Mouse (Mus musculus): ENCODE measurements around the gene Bcl7c. TPM values are rescaled to one million over a fixed set of nuclear protein-coding genes. Genes with fewer than 3 reads are reported as not detected.
A peak's percentile ranks its signal among the peaks of the same experiment; 100 is the strongest.
"Not testable (repeated sequence)": the region's sequence is repeated elsewhere in the genome, so short reads cannot be mapped to it uniquely, and the experiment has no call there.

The Bcl7c gene
- polyA plus RNA-seq, 1 experiment from 2014 or later: 64.2 TPM

- not testable (repeated sequence) for H3K36me3 ChIP-seq; H3K9ac ChIP-seq; H3K9me3 ChIP-seq (replicated peaks); H3K27ac ChIP-seq; H3K4me3 ChIP-seq (replicated peaks); ATAC-seq (replicated peaks; ENCODE audit: low FRiP score); H3K27me3 ChIP-seq; H3K4me2 ChIP-seq
- H3K4me1 ChIP-seq: peaks cover 17% of the 10 kb centered on the region
- WGBS: 92% methylated on average over 7 of the region's 8 CpGs
Measured at GRCm38 (mm10) chr7:127618402-127618801, 90.3 kb downstream of the Bcl7c start.

- no peaks in the 10 kb centered on the region for H3K9me3 ChIP-seq (replicated peaks)
- H3K4me3 ChIP-seq (replicated peaks): no peak overlapping the region
- WGBS: 68% methylated on average over 2 of the region's 2 CpGs
- H3K27ac ChIP-seq: no peak overlapping the region
- ATAC-seq (replicated peaks; ENCODE audit: low FRiP score): no peak
- H3K4me1 ChIP-seq: peaks cover 20% of the 10 kb centered on the region
- no peaks in the 10 kb centered on the region for H3K27me3 ChIP-seq
- H3K36me3 ChIP-seq: peaks cover 3% of the 10 kb centered on the region
- no peak overlapping the region for H3K9ac ChIP-seq
- no peak overlapping the region for H3K4me2 ChIP-seq
Measured at GRCm38 (mm10) chr7:127617962-127618361, 90.8 kb downstream of the Bcl7c start.

- Histone ChIP-seq H3K4me2 (no peak overlapping the region), H3K4me3 (replicated peaks) (no peak overlapping the region), H3K27me3 (no peaks in the 10 kb centered on the region), H3K9ac (no peak overlapping the region), H3K27ac (no peak overlapping the region), H3K4me1 (peaks cover 20% of the 10 kb centered on the region), H3K36me3 (peaks cover 14% of the 10 kb centered on the region), H3K9me3 (replicated peaks) (no peaks in the 10 kb centered on the region)
- no peak for ATAC-seq (replicated peaks; ENCODE audit: low FRiP score)
- 66% methylated on average over 1 of the region's 1 CpGs for WGBS
Measured at GRCm38 (mm10) chr7:127616881-127617280, 91.9 kb downstream of the Bcl7c start.

- peak overlapping the region; percentile 45; the same call in 1 of the 2 replicates for H3K27ac ChIP-seq
- 62% methylated on average over 1 of the region's 1 CpGs for WGBS
- H3K4me1 ChIP-seq: peaks cover 20% of the 10 kb centered on the region
- H3K4me3 ChIP-seq (replicated peaks): no peak overlapping the region; the same call in 1 of the 2 replicates
- no peak overlapping the region for H3K9ac ChIP-seq
- peak overlapping the region; percentile 79; the same call in 1 of the 2 replicates for H3K4me2 ChIP-seq
- H3K9me3 ChIP-seq (replicated peaks): no peaks in the 10 kb centered on the region
- H3K27me3 ChIP-seq: no peaks in the 10 kb centered on the region
- no peak for ATAC-seq (replicated peaks; ENCODE audit: low FRiP score)
- peaks cover 20% of the 10 kb centered on the region for H3K36me3 ChIP-seq
Measured at GRCm38 (mm10) chr7:127616336-127616735, 92.4 kb downstream of the Bcl7c start.

GRCm38 (mm10) chr7:127614891-127615843 lies 93.6 kb downstream of the Bcl7c start, which contains the start of gene Zfp629:
Gene Zfp629, minus strand, starts transcription at chr7:127615797.
- under 1% methylated on average over 50 of the region's 50 CpGs for WGBS
- peak within 1 kb of the TSS; percentile 79 for H3K4me2 ChIP-seq
- peaks cover 31% of the 10 kb centered on the region for H3K36me3 ChIP-seq
- H3K9ac ChIP-seq: peak within 1 kb of the TSS; percentile 99
- H3K4me1 ChIP-seq: peaks cover 20% of the 10 kb centered on the region
- H3K27ac ChIP-seq: peak within 1 kb of the TSS; percentile 91
- H3K27me3 ChIP-seq: no peaks in the 10 kb centered on the region
- peak; percentile 93 for ATAC-seq (replicated peaks; ENCODE audit: low FRiP score)
- no peaks in the 10 kb centered on the region for H3K9me3 ChIP-seq (replicated peaks)
- H3K4me3 ChIP-seq (replicated peaks): peak within 1 kb of the TSS; percentile 99

GRCm38 (mm10) chr7:127614511-127614890 lies 94.2 kb downstream of the Bcl7c start:
- Histone ChIP-seq H3K27me3 (no peaks in the 10 kb centered on the region), H3K27ac (peak overlapping the region; percentile 91), H3K36me3 (peaks cover 38% of the 10 kb centered on the region), H3K4me2 (peak overlapping the region; percentile 79), H3K4me3 (replicated peaks) (peak overlapping the region; percentile 99), H3K9me3 (replicated peaks) (no peaks in the 10 kb centered on the region), H3K9ac (peak overlapping the region; percentile 99), H3K4me1 (peaks cover 20% of the 10 kb centered on the region)
- under 1% methylated on average over 21 of the region's 44 CpGs for WGBS
- peak; percentile 62 for ATAC-seq (replicated peaks; ENCODE audit: low FRiP score)

- H3K27ac ChIP-seq: peak overlapping the region; percentile 91
- ATAC-seq (replicated peaks; ENCODE audit: low FRiP score): no peak; the same call in 1 of the 2 replicates
- H3K27me3 ChIP-seq: no peaks in the 10 kb centered on the region
- peaks cover 42% of the 10 kb centered on the region for H3K36me3 ChIP-seq
- peak overlapping the region; percentile 99 for H3K9ac ChIP-seq
- WGBS: 23% methylated on average over 8 of the region's 8 CpGs
- peak overlapping the region; percentile 79 for H3K4me2 ChIP-seq
- peaks cover 20% of the 10 kb centered on the region for H3K4me1 ChIP-seq
- H3K4me3 ChIP-seq (replicated peaks): peak overlapping the region; percentile 99
- no peaks in the 10 kb centered on the region for H3K9me3 ChIP-seq (replicated peaks)
Measured at GRCm38 (mm10) chr7:127614091-127614490, 94.6 kb downstream of the Bcl7c start.

- WGBS: 76% methylated on average over 8 of the region's 8 CpGs
- ATAC-seq (replicated peaks; ENCODE audit: low FRiP score): no peak
Measured at GRCm38 (mm10) chr7:127613501-127613900, 95.2 kb downstream of the Bcl7c start.

GRCm38 (mm10) chr7:127611561-127611960 lies 97.2 kb downstream of the Bcl7c start:
- no peak for ATAC-seq (replicated peaks; ENCODE audit: low FRiP score)
- no peaks in the 10 kb centered on the region for H3K9me3 ChIP-seq (replicated peaks)
- peaks cover 20% of the 10 kb centered on the region for H3K4me1 ChIP-seq
- no peaks in the 10 kb centered on the region for H3K27me3 ChIP-seq
- H3K9ac ChIP-seq: no peak overlapping the region
- H3K4me2 ChIP-seq: no peak overlapping the region
- H3K36me3 ChIP-seq: peaks cover 67% of the 10 kb centered on the region
- H3K4me3 ChIP-seq (replicated peaks): no peak overlapping the region
- WGBS: 96% methylated on average over 26 of the region's 26 CpGs
- no peak overlapping the region for H3K27ac ChIP-seq

More at GRCm38 (mm10) chr7:127613501-127613900, 95.2 kb downstream of the Bcl7c start:
- Histone ChIP-seq H3K9ac (peak overlapping the region; percentile 99; the same call in 1 of the 2 replicates), H3K4me2 (peak overlapping the region; percentile 79), H3K27ac (no peak overlapping the region; the same call in 1 of the 2 replicates), H3K36me3 (peaks cover 48% of the 10 kb centered on the region), H3K27me3 (no peaks in the 10 kb centered on the region), H3K4me1 (peaks cover 20% of the 10 kb centered on the region), H3K4me3 (replicated peaks) (peak overlapping the region; percentile 99), H3K9me3 (replicated peaks) (no peaks in the 10 kb centered on the region)

MicroRNAs encoded within 50 kb of the gene (microRNA counts, 519-probe panel; counts per million panel counts)
- microRNA mmu-miR-762: 2,461 counts per million, percentile 41 among the panel's probes with 10 or more counts

Small RNA genes within 50 kb of the gene (microRNA-seq; reads per million reads assigned to microRNA genes)
- gene Mir762: not detected

Other genes with a start within 250 kb of the Bcl7c start
- 36.0 and 47.4 TPM in 2 replicates for gene Prr14, start 249.3 kb downstream of the Bcl7c start, polyA plus RNA-seq (2015; fragmentation: Nextera tagmentation; extraction: Ambion mirVana)
- 10.2 and 11.9 TPM in 2 replicates for gene Fbrs, start 229.7 kb downstream of the Bcl7c start, polyA plus RNA-seq (2015; fragmentation: Nextera tagmentation; extraction: Ambion mirVana)
- gene Srcap, start 196.9 kb downstream of the Bcl7c start, polyA plus RNA-seq (2015; fragmentation: Nextera tagmentation; extraction: Ambion mirVana): 54.6 and 57.9 TPM in 2 replicates
- gene Gm42715, start 189.3 kb downstream of the Bcl7c start, polyA plus RNA-seq (2015; fragmentation: Nextera tagmentation; extraction: Ambion mirVana): 18.7 and 19.4 TPM in 2 replicates
- 8.7 and 10.4 TPM in 2 replicates for gene Tmem265, start 147.5 kb downstream of the Bcl7c start, polyA plus RNA-seq (2015; fragmentation: Nextera tagmentation; extraction: Ambion mirVana)
- gene Phkg2, start 135.6 kb downstream of the Bcl7c start, polyA plus RNA-seq (2015; fragmentation: Nextera tagmentation; extraction: Ambion mirVana): 34.6 and 42.5 TPM in 2 replicates
- 14.1 and 16.4 TPM in 2 replicates for gene Ccdc189, start 120.3 kb downstream of the Bcl7c start, polyA plus RNA-seq (2015; fragmentation: Nextera tagmentation; extraction: Ambion mirVana)
- 47.2 and 48.3 TPM in 2 replicates for gene Rnf40, start 120.2 kb downstream of the Bcl7c start, polyA plus RNA-seq (2015; fragmentation: Nextera tagmentation; extraction: Ambion mirVana)
- gene Zfp629, start 93.1 kb downstream of the Bcl7c start, polyA plus RNA-seq (2015; fragmentation: Nextera tagmentation; extraction: Ambion mirVana): 17.2 and 18.9 TPM in 2 replicates
- 15.3 and 16.5 TPM in 2 replicates for gene Ctf1, start 3.8 kb upstream of the Bcl7c start, polyA plus RNA-seq (2015; fragmentation: Nextera tagmentation; extraction: Ambion mirVana)
- gene Ctf2, start 23.2 kb upstream of the Bcl7c start, polyA plus RNA-seq (2015; fragmentation: Nextera tagmentation; extraction: Ambion mirVana): 0.31 and 0.33 TPM in 2 replicates
- gene Fbxl19, start 35.6 kb upstream of the Bcl7c start, polyA plus RNA-seq (2015; fragmentation: Nextera tagmentation; extraction: Ambion mirVana): 5.6 and 6.8 TPM in 2 replicates
- gene Orai3, start 60.9 kb upstream of the Bcl7c start, polyA plus RNA-seq (2015; fragmentation: Nextera tagmentation; extraction: Ambion mirVana): 25.1 and 26.7 TPM in 2 replicates
- 23.2 and 25.9 TPM in 2 replicates for gene Setd1a, start 67.7 kb upstream of the Bcl7c start, polyA plus RNA-seq (2015; fragmentation: Nextera tagmentation; extraction: Ambion mirVana)
- not detected in 2 replicates for gene Gm49388, start 76.7 kb upstream of the Bcl7c start, polyA plus RNA-seq (2015; fragmentation: Nextera tagmentation; extraction: Ambion mirVana)
- gene Hsd3b7, start 91.7 kb upstream of the Bcl7c start, polyA plus RNA-seq (2015; fragmentation: Nextera tagmentation; extraction: Ambion mirVana): 23.0 and 27.6 TPM in 2 replicates
- gene Stx4a, start 115.4 kb upstream of the Bcl7c start, polyA plus RNA-seq (2015; fragmentation: Nextera tagmentation; extraction: Ambion mirVana): 46.4 and 53.2 TPM in 2 replicates
- 3.8 and 5.2 TPM in 2 replicates for gene Stx1b, start 115.6 kb upstream of the Bcl7c start, polyA plus RNA-seq (2015; fragmentation: Nextera tagmentation; extraction: Ambion mirVana)
- 11.8 and 13.7 TPM in 2 replicates for gene Zfp646, start 167.3 kb upstream of the Bcl7c start, polyA plus RNA-seq (2015; fragmentation: Nextera tagmentation; extraction: Ambion mirVana)
- 22.7 TPM in 2 replicates for gene Zfp668, start 167.9 kb upstream of the Bcl7c start, polyA plus RNA-seq (2015; fragmentation: Nextera tagmentation; extraction: Ambion mirVana)
- 2.2 and 2.7 TPM in 2 replicates for gene Prss53, start 182.0 kb upstream of the Bcl7c start, polyA plus RNA-seq (2015; fragmentation: Nextera tagmentation; extraction: Ambion mirVana)
- not detected in 2 replicates for gene Gm21974, start 186.5 kb upstream of the Bcl7c start, polyA plus RNA-seq (2015; fragmentation: Nextera tagmentation; extraction: Ambion mirVana)
- 152 and 162 TPM in 2 replicates for gene Vkorc1, start 186.7 kb upstream of the Bcl7c start, polyA plus RNA-seq (2015; fragmentation: Nextera tagmentation; extraction: Ambion mirVana)
- gene Bckdk, start 195.1 kb upstream of the Bcl7c start, polyA plus RNA-seq (2015; fragmentation: Nextera tagmentation; extraction: Ambion mirVana): 120 and 140 TPM in 2 replicates
- 41.8 and 43.5 TPM in 2 replicates for gene Kat8, start 203.6 kb upstream of the Bcl7c start, polyA plus RNA-seq (2015; fragmentation: Nextera tagmentation; extraction: Ambion mirVana)
- 56.9 and 59.5 TPM in 2 replicates for gene Prss8, start 221.2 kb upstream of the Bcl7c start, polyA plus RNA-seq (2015; fragmentation: Nextera tagmentation; extraction: Ambion mirVana)
- 11.5 and 12.4 TPM in 2 replicates for gene Prss36, start 237.8 kb upstream of the Bcl7c start, polyA plus RNA-seq (2015; fragmentation: Nextera tagmentation; extraction: Ambion mirVana)

Measured in kidney, embryonic 15.5 days (tissue).